Mouse (Mus musculus): ENCODE results near the gene Tshz2. TPM values are rescaled to one million over a fixed set of nuclear protein-coding genes. Genes with fewer than 3 reads are reported as not detected.
A peak's percentile ranks its signal among the peaks of the same experiment; 100 is the strongest.

The Tshz2 gene
- polyA plus RNA-seq, 1 experiment from 2014 or later = 13.0 TPM

DNA sequence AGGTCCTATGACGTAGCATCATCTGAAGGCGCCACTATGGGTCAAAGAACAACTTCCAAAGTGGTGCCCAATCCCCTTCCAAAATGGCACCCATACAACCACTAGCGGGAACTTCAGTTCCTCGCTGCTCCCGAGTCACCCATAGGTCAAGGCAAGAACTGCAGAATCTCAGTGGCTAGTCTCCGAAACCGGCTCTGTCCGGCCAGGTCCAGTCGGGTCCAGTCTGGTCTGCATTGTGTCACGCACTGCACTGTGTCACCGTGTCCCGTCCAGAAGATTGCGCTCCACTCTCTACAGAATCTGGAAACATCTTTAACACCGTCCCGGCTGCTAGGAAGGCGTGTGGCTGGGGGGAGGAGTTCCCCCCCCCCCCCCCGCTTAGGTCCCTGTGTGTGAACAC lies 461.4 kb downstream of the Tshz2 start:
- 93% methylated on average over 17 of the region's 17 CpGs for WGBS

DNA sequence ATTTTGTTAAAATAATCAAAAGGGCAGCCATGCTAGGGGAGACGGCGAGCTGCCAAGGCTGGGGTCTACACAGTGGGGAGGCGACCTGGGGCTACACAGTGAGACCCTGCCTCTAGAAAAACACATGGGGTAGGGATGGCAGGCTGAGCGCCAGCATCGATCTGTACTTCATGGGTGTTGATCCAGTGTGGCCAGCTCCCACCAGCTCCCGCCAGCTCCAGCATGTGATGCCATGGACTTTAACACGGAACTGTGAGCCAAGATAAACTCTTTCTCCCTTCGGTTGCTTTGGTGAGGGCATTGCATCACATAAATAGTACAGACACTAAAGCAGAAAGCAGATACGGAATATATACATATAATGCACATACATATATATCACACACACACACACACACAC lies 462.1 kb downstream of the Tshz2 start:
- 92% methylated on average over 9 of the region's 9 CpGs for WGBS
- ATAC-seq (ENCODE audit: low FRiP score, low TSS enrichment) (no peak), DNase-seq (no peak)
- Histone ChIP-seq H3K36me3 (ENCODE audit: control insufficient read depth, insufficient read depth, low read length) (no peaks in the 10 kb centered on the region), H3K9ac (replicated peaks; ENCODE audit: low read length) (no peak overlapping the region), H3K9me3 (ENCODE audit: control insufficient read depth, low read length) (no peaks in the 10 kb centered on the region), H3K4me2 (ENCODE audit: low read length) (no peak overlapping the region), H3K27me3 (ENCODE audit: control insufficient read depth, insufficient read depth, low read length) (no peaks in the 10 kb centered on the region), H3K4me3 (replicated peaks; ENCODE audit: low read depth, low read length) (no peak overlapping the region), H3K27ac (replicated peaks; ENCODE audit: low read depth, low read length) (no peak overlapping the region), H3K4me1 (ENCODE audit: control insufficient read depth, insufficient read depth, low read length) (no peaks in the 10 kb centered on the region)

More for the DNA sequence above, 461.4 kb downstream of the Tshz2 start:
- Histone ChIP-seq H3K27me3 (ENCODE audit: control insufficient read depth, insufficient read depth, low read length) (no peaks in the 10 kb centered on the region), H3K4me2 (ENCODE audit: low read length) (no peak overlapping the region), H3K4me1 (ENCODE audit: control insufficient read depth, insufficient read depth, low read length) (no peaks in the 10 kb centered on the region), H3K4me3 (replicated peaks; ENCODE audit: low read depth, low read length) (no peak overlapping the region), H3K9ac (replicated peaks; ENCODE audit: low read length) (no peak overlapping the region), H3K36me3 (ENCODE audit: control insufficient read depth, insufficient read depth, low read length) (no peaks in the 10 kb centered on the region), H3K27ac (replicated peaks; ENCODE audit: low read depth, low read length) (no peak overlapping the region), H3K9me3 (ENCODE audit: control insufficient read depth, low read length) (no peaks in the 10 kb centered on the region)
- no peak for ATAC-seq (ENCODE audit: low FRiP score, low TSS enrichment)
- no peak for DNase-seq

DNA sequence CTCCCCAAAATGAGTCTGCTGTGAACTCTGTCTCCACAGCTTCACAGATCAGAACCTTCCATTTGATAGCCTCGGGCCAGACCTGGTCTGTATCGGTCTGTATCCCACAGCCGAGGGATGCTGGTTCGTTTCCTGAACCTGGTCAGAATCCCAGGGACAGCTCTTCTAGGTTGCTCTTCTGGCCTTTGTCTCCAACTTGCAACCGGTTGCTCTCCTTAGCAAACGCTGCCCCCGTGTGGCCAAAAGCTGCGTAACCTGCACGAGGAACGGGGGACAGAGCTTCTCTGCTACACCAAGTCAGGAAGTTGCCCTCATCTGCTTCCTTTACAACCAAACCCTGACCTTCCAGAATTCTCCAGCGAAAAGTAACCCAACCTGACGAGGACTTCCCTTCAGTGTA lies 468.3 kb downstream of the Tshz2 start:
- no peak overlapping the region for H3K4me3 ChIP-seq (replicated peaks; ENCODE audit: low read depth, low read length)
- no peaks in the 10 kb centered on the region for H3K27me3 ChIP-seq (ENCODE audit: control insufficient read depth, insufficient read depth, low read length)
- H3K27ac ChIP-seq (replicated peaks; ENCODE audit: low read depth, low read length) = no peak overlapping the region
- ATAC-seq (ENCODE audit: low FRiP score, low TSS enrichment) (peak; percentile 62; the same call in 1 of the 2 replicates), DNase-seq (peak; percentile 96)
- 3% methylated on average over 12 of the region's 12 CpGs for WGBS
- no peak overlapping the region for H3K9ac ChIP-seq (replicated peaks; ENCODE audit: low read length)
- no peaks in the 10 kb centered on the region for H3K4me1 ChIP-seq (ENCODE audit: control insufficient read depth, insufficient read depth, low read length)
- no peaks in the 10 kb centered on the region for H3K9me3 ChIP-seq (ENCODE audit: control insufficient read depth, low read length)
- no peaks in the 10 kb centered on the region for H3K36me3 ChIP-seq (ENCODE audit: control insufficient read depth, insufficient read depth, low read length)
- no peak overlapping the region for H3K4me2 ChIP-seq (ENCODE audit: low read length)

DNA sequence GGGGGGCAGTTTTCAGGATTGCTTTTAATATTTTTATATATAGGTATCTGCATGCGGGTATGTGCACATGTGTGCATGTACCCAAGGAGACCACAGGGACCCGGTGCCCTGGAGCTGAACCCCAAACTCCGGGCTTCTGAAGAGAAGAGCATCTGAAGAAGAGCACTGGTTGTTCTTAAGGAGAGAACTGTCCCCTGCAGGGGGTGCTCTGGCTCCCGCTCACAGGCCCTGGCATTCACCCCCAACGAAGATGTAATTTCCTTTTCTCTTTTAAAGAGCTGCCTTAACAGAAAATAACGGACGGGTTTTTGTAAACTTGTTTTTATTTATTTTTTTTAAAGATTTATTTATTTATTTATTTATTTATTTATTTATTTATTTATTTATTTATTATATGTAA lies 469.1 kb downstream of the Tshz2 start:
- Histone ChIP-seq H3K9me3 (ENCODE audit: control insufficient read depth, low read length) (no peaks in the 10 kb centered on the region), H3K4me1 (ENCODE audit: control insufficient read depth, insufficient read depth, low read length) (no peaks in the 10 kb centered on the region), H3K27ac (replicated peaks; ENCODE audit: low read depth, low read length) (no peak overlapping the region), H3K9ac (replicated peaks; ENCODE audit: low read length) (no peak overlapping the region), H3K4me3 (replicated peaks; ENCODE audit: low read depth, low read length) (no peak overlapping the region), H3K27me3 (ENCODE audit: control insufficient read depth, insufficient read depth, low read length) (no peaks in the 10 kb centered on the region), H3K4me2 (ENCODE audit: low read length) (no peak overlapping the region), H3K36me3 (ENCODE audit: control insufficient read depth, insufficient read depth, low read length) (no peaks in the 10 kb centered on the region)
- 75% methylated on average over 7 of the region's 7 CpGs for WGBS
- no peak for DNase-seq
- no peak for ATAC-seq (ENCODE audit: low FRiP score, low TSS enrichment)

DNA sequence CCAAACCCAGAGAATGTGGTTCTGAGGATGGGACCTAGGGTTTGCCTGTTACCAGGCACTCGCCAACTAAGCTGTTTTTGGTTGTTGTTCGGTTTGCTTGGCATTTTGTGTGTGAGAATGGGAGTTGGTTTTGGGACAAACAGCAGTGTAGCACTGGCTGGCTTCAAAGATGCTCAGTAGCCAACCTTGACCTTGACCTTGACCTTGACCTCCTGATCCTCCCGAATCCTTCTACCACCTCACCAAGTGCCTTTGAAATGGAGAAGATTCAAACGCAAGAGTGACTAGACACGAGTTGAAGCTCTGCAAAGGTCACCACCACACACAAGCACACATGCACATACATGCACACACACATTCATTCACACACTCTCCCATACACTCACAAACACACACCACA lies 470.5 kb downstream of the Tshz2 start:
- H3K9me3 ChIP-seq (ENCODE audit: control insufficient read depth, low read length) = no peaks in the 10 kb centered on the region
- no peak overlapping the region for H3K4me3 ChIP-seq (replicated peaks; ENCODE audit: low read depth, low read length)
- no peak overlapping the region for H3K27ac ChIP-seq (replicated peaks; ENCODE audit: low read depth, low read length)
- no peak overlapping the region for H3K4me2 ChIP-seq (ENCODE audit: low read length)
- H3K9ac ChIP-seq (replicated peaks; ENCODE audit: low read length) = no peak overlapping the region
- ATAC-seq (ENCODE audit: low FRiP score, low TSS enrichment) (no peak), DNase-seq (no peak)
- H3K36me3 ChIP-seq (ENCODE audit: control insufficient read depth, insufficient read depth, low read length) = no peaks in the 10 kb centered on the region
- no peaks in the 10 kb centered on the region for H3K4me1 ChIP-seq (ENCODE audit: control insufficient read depth, insufficient read depth, low read length)
- WGBS = 81% methylated on average over 5 of the region's 5 CpGs
- no peaks in the 10 kb centered on the region for H3K27me3 ChIP-seq (ENCODE audit: control insufficient read depth, insufficient read depth, low read length)

DNA sequence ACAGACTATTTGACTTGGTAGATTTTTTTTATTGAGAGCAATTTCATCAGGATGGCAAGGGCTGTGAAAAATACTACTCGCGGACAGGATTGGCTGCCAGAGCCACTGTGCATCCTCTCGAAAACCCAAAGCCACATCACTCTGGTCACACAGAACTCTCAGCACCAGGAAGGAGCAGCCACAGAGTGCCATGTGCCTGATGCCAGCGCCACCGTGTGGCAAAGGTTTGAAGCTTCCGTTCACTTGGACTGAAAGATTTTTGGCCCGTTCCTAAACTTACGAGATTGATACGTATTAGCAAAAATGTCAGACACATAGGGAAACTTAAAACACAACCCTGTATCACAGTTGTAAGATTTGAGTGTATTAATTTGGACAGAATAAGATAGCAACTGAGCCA lies 471.0 kb downstream of the Tshz2 start:
- Histone ChIP-seq H3K27ac (replicated peaks; ENCODE audit: low read depth, low read length) (no peak overlapping the region), H3K4me3 (replicated peaks; ENCODE audit: low read depth, low read length) (no peak overlapping the region), H3K4me1 (ENCODE audit: control insufficient read depth, insufficient read depth, low read length) (no peaks in the 10 kb centered on the region), H3K36me3 (ENCODE audit: control insufficient read depth, insufficient read depth, low read length) (no peaks in the 10 kb centered on the region), H3K4me2 (ENCODE audit: low read length) (no peak overlapping the region), H3K9me3 (ENCODE audit: control insufficient read depth, low read length) (no peaks in the 10 kb centered on the region), H3K9ac (replicated peaks; ENCODE audit: low read length) (no peak overlapping the region), H3K27me3 (ENCODE audit: control insufficient read depth, insufficient read depth, low read length) (no peaks in the 10 kb centered on the region)
- WGBS = 50% methylated on average over 9 of the region's 9 CpGs
- DNase-seq (peak; percentile 84), ATAC-seq (ENCODE audit: low FRiP score, low TSS enrichment) (no peak)

DNA sequence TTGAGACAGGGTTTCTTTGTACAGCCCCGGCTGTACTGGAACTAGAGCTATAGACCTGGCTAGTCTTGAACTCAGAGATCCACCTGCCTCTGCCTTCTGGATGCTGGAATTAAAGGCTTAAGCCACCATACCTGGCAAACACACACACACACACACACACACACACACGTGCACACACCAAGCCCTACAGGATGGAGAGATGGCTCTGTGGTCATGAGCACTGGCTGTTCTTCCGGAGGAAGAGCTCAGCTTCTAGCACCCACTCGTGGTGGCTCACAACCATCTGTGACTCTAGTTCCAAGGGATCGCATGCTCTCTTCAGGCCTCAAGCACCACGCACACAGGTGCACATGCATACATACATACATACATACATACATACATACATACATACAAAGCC lies 471.6 kb downstream of the Tshz2 start:
- 95% methylated on average over 6 of the region's 6 CpGs for WGBS
- DNase-seq (no peak), ATAC-seq (ENCODE audit: low FRiP score, low TSS enrichment) (no peak)
- Histone ChIP-seq H3K27me3 (ENCODE audit: control insufficient read depth, insufficient read depth, low read length) (no peaks in the 10 kb centered on the region), H3K4me3 (replicated peaks; ENCODE audit: low read depth, low read length) (no peak overlapping the region), H3K4me2 (ENCODE audit: low read length) (no peak overlapping the region), H3K27ac (replicated peaks; ENCODE audit: low read depth, low read length) (no peak overlapping the region), H3K36me3 (ENCODE audit: control insufficient read depth, insufficient read depth, low read length) (no peaks in the 10 kb centered on the region), H3K4me1 (ENCODE audit: control insufficient read depth, insufficient read depth, low read length) (no peaks in the 10 kb centered on the region), H3K9me3 (ENCODE audit: control insufficient read depth, low read length) (no peaks in the 10 kb centered on the region), H3K9ac (replicated peaks; ENCODE audit: low read length) (no peak overlapping the region)

DNA sequence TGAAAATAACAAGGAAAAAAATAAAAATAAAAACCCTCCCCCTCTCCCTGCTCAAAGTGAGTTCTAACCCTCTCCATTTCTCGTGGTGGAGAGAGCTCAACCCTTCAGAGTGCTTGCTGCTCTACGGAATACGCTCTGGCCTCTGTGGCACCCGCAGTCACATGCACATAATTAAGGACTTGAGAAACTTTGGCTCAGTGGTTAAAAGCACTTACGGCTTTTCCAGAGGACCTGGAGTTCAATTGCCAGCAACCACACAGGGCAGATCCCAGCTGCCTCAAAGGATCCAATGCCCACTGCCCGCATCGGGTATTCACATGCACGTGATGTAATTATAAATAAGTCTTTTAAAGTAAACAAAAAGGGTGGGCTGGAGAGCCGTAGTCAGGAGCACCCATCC lies 473.2 kb downstream of the Tshz2 start:
- Histone ChIP-seq H3K27me3 (ENCODE audit: control insufficient read depth, insufficient read depth, low read length) (no peaks in the 10 kb centered on the region), H3K27ac (replicated peaks; ENCODE audit: low read depth, low read length) (no peak overlapping the region), H3K4me3 (replicated peaks; ENCODE audit: low read depth, low read length) (no peak overlapping the region), H3K9ac (replicated peaks; ENCODE audit: low read length) (no peak overlapping the region), H3K4me2 (ENCODE audit: low read length) (no peak overlapping the region), H3K9me3 (ENCODE audit: control insufficient read depth, low read length) (no peaks in the 10 kb centered on the region), H3K4me1 (ENCODE audit: control insufficient read depth, insufficient read depth, low read length) (0 out of 2 replicates have a peak, but pooled peaks cover 3% of the 10 kb centered on the region), H3K36me3 (ENCODE audit: control insufficient read depth, insufficient read depth, low read length) (0 out of 2 replicates have a peak, but pooled peaks cover 11% of the 10 kb centered on the region)
- no peak for DNase-seq
- no peak for ATAC-seq (ENCODE audit: low FRiP score, low TSS enrichment)
- WGBS = 85% methylated on average over 9 of the region's 9 CpGs

DNA sequence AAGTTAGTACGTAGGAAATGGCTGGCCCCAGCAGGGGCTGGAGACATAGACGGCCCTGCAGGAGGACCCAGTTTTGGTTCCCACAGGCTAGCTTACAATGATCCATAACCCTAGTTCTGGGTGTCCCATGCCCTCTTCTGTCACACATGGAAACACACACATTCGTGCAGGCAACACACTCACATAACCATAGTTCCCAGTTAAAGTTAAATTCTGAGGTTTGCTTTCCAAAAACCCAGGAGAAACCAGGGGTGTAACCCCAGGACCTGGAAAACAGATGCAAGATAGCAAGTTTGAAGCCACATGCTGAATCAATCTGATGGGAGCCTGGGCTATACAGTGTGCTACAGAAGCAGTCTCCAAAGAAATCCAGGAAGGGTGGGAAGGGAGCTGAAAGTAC lies 475.0 kb downstream of the Tshz2 start:
- peaks cover 25% of the 10 kb centered on the region; the same call in 1 of the 2 replicates for H3K36me3 ChIP-seq (ENCODE audit: control insufficient read depth, insufficient read depth, low read length)
- H3K4me1 ChIP-seq (ENCODE audit: control insufficient read depth, insufficient read depth, low read length) = 0 out of 2 replicates have a peak, but pooled peaks cover 3% of the 10 kb centered on the region
- H3K4me2 ChIP-seq (ENCODE audit: low read length) = no peak overlapping the region
- no peak overlapping the region for H3K4me3 ChIP-seq (replicated peaks; ENCODE audit: low read depth, low read length)
- WGBS = 87% methylated on average over 3 of the region's 3 CpGs
- no peak overlapping the region for H3K27ac ChIP-seq (replicated peaks; ENCODE audit: low read depth, low read length)
- no peak for DNase-seq
- no peak for ATAC-seq (ENCODE audit: low FRiP score, low TSS enrichment)
- H3K27me3 ChIP-seq (ENCODE audit: control insufficient read depth, insufficient read depth, low read length) = no peaks in the 10 kb centered on the region
- H3K9ac ChIP-seq (replicated peaks; ENCODE audit: low read length) = no peak overlapping the region; the same call in 1 of the 2 replicates
- H3K9me3 ChIP-seq (ENCODE audit: control insufficient read depth, low read length) = no peaks in the 10 kb centered on the region
